Mouse (Mus musculus): ENCODE data around the gene Ggta1.
A peak's percentile ranks its signal among the peaks of the same experiment; 100 is the strongest.

- no peak for TF ChIP-seq POLR2A (IDR thresholded peaks at IDR 0.05; ENCODE audit: extremely low read depth, insufficient read depth, low read length)
- TF ChIP-seq CTCF (IDR thresholded peaks at IDR 0.05; ENCODE audit: low read depth, low read length) = peak; percentile 63
Measured at GRCm38 (mm10) chr2:35397590-35398173, 65.3 kb downstream of the Ggta1 start.
